Mouse (Mus musculus) lung, postnatal 0 days (tissue): ENCODE results near the gene Depdc1b.

Experiments used
- CTCF ChIP-seq: IDR thresholded peaks from 2 replicates; pipeline ENCODE4 v1.5.1; 2016; ENCODE audit warnings: antibody characterized with exemption, mild to moderate bottlenecking
- EP300 ChIP-seq: IDR thresholded peaks from 2 replicates; pipeline ENCODE4 v1.6.1; 2016; ENCODE audit warnings: antibody characterized with exemption, mild to moderate bottlenecking, control low read depth

- TF ChIP-seq CTCF (no peak), EP300 (no peak)
Measured at GRCm38 (mm10) chr13:108322466-108322865, 6.3 kb downstream of the Depdc1b start.
